Mouse (Mus musculus) lung, postnatal 0 days (tissue): Measurements from ENCODE around the gene Mapkapk3.

Experiments used
- CTCF ChIP-seq: IDR thresholded peaks from 2 replicates; pipeline ENCODE4 v1.5.1; 2016; ENCODE audit warnings: antibody characterized with exemption, mild to moderate bottlenecking
- EP300 ChIP-seq: IDR thresholded peaks from 2 replicates; pipeline ENCODE4 v1.6.1; 2016; ENCODE audit warnings: antibody characterized with exemption, mild to moderate bottlenecking, control low read depth

DNA sequence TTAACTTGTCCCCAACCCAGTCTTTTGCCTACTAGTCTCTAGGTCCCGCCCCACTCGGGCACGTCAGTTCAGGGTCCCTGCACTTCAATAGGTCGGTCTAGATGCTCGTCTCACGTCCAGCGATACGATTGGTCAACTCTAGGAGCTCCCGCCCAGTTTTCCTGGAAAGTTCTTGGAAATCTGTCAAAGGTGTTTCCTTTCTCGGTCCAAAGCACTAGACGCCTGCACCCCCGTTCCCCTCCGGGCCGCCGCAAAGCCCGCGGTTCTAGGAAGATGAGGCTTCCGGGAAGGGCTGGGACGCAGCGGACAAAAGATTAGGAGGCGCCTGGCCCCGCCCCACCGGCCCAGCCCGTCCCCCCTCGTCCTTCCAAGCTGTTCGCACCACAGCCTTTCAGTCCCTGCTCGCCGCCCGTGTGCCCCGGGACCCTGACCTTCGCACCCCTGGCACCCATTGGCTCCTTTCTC lies 6.9 kb upstream of the Mapkapk3 start:
- peak; percentile 97 for TF ChIP-seq EP300
- TF ChIP-seq CTCF, result no peak
